8 mouse cellular contexts compared by ENCODE assay signal in genomic region chr5:106925488-106926368, GRCm38 (mm10). TPM values are rescaled to one million over a fixed set of nuclear protein-coding genes. Genes with fewer than 3 reads are reported as not detected.
A peak's percentile ranks its signal among the peaks of the same experiment; 100 is the strongest.
DNase-seq lines count a peak whose midpoint lies in the region; ATAC-seq and TF ChIP-seq lines count a peak whose summit lies in the region.

Gene Hfm1, minus strand, starts transcription at chr5:106926321.

- peak within 1 kb of the TSS; percentile 64 for H3K4me2 ChIP-seq in hindbrain, postnatal 0 days (ENCODE audit: low read depth, low read length)

- H3K4me1 ChIP-seq in hindbrain, postnatal 0 days (ENCODE audit: insufficient read depth, low read length): no peaks in the 10 kb centered on the region

- peak; percentile 98 for ATAC-seq in frontal cortex, adult (ENCODE audit: low TSS enrichment)
- peak; percentile 96 for ATAC-seq in hindbrain, postnatal 0 days
- ATAC-seq in megakaryocyte, adult 5-6 weeks (ENCODE audit: poor library complexity, severe bottlenecking): peak; percentile 52

- H3K27ac ChIP-seq in hindbrain, postnatal 0 days: peak within 1 kb of the TSS; percentile 86

- H3K9ac ChIP-seq in hindbrain, postnatal 0 days (replicated peaks; ENCODE audit: low read length): peak within 1 kb of the TSS; percentile 80

- no peaks in the 10 kb centered on the region for H3K27me3 ChIP-seq in hindbrain, postnatal 0 days (ENCODE audit: insufficient read depth, low read length)

- DNase-seq in ZHBTc4 (ENCODE audit: low read depth, low spot score): peak; percentile 86
- peak; percentile 82 for DNase-seq in cerebellum, adult 9-11 months
- peak; percentile 87 for DNase-seq in hindbrain, postnatal 0 days (ENCODE audit: low spot score)
- DNase-seq in left cerebral cortex, adult 9 months (ENCODE audit: low spot score in 2 of 2): peak; percentile 14 to 52
- DNase-seq in right cerebral cortex, postnatal 25 days: peak; percentile 78
- peak; percentile 63 for DNase-seq in yolk sac, embryonic 10.5 days (ENCODE audit: low spot score)

- TF ChIP-seq CTCF in hindbrain, postnatal 0 days (IDR thresholded peaks at IDR 0.05; ENCODE audit: low read depth): no peak

- H3K9me3 ChIP-seq in hindbrain, postnatal 0 days (ENCODE audit: low read length): no peaks in the 10 kb centered on the region

- under 1% methylated on average over 32 of the region's 76 CpGs for WGBS in hindbrain, postnatal 0 days

- peak within 1 kb of the TSS; percentile 52 for H3K4me3 ChIP-seq in hindbrain, postnatal 0 days (ENCODE audit: low read length)

- H3K36me3 ChIP-seq in hindbrain, postnatal 0 days (ENCODE audit: insufficient read depth, low read length): no peaks in the 10 kb centered on the region

RNA-seq across cellular contexts. Expression of gene Hfm1, which starts in this region (rescaled TPM):
- total RNA-seq in hindbrain, postnatal 0 days (2014; rRNA removed): 4.9 and 5.4 TPM in 2 replicates
- 5.1 and 5.5 TPM in 2 replicates for polyA plus RNA-seq in hindbrain, postnatal 0 days (2015; fragmentation: Nextera tagmentation; extraction: Ambion mirVana)
- not detected in 2 replicates for total RNA-seq in megakaryocyte, adult 5-6 weeks (2015)
- not detected in 2 replicates for total RNA-seq in megakaryocyte, adult 5-6 weeks (2017)

Comparison
In these comparisons a context has a peak if more than half of its experiments do, and no peak if none do; other contexts are left out.
1. Peak in every context shown above with its lines: DNase-seq, ATAC-seq, H3K4me3 ChIP-seq and H3K27ac ChIP-seq.
2. Peak in ATAC-seq in megakaryocyte, adult 5-6 weeks; RNA of the gene not detected or under 1 TPM.
3. DNase-seq: peak in every context shown above with its lines; median percentile 87 in hindbrain, postnatal 0 days; 86 in ZHBTc4; 82 in cerebellum, adult 9-11 months; 78 in right cerebral cortex, postnatal 25 days; 63 in yolk sac, embryonic 10.5 days; 33 in left cerebral cortex, adult 9 months.